Mouse (Mus musculus): ENCODE measurements around the gene Cep164.

The Cep164 gene

DNA sequence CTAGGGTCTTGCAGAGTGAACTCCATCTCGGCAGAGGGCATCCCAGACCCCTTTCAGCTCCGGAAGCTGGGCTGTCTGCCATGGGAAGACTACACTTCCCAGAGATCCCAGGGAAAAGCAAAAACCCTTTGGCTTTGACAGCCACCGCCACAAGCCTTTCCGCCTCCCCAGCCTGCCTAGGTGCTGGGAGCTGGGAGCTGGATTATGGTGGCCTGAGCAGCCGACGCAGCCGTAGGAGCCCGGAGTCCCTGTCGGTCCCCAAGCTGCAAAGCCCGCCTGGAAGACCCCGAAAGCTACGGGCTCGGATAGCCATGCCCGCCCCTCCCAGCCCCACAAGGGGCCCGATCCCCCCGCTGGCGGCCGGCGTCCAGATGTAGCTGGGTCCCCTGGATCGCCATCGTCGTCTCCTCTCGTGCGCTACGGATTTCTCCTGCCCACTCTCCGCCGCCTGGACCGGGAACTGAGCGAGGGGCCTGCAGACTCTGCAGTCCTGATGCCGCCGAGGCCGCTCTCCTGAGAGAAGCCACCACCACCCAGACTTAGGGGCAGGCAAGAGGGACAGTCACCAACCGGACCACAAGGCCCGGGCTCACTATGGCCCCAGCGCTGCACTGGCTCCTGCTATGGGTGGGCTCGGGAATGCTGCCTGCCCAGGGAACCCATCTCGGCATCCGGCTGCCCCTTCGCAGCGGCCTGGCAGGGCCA lies 10.1 kb upstream of the Cep164 start, which contains the start of gene Bace1:
TSS of gene Bace1 (plus strand) at position 147 of the 705 bp plus-strand sequence.
- DNase-seq (ENCODE audit: low spot score), result peak; percentile 78

DNA sequence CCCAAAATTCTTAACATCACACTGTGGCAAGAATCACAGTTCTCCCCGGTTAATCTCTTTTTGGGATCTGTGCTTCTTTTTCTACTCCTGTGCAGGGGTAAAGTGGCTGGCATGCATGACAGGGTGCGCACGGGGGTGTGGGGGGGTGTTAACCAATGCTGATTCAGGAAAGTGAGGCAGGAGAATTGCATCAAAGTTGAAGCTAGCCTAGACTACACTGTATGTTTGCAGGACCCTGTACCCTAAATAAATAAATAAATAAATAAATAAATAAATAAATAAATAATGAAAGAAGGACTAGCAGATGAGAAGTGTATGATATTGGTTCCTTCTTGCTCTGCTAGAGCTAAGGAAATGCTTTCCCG lies 9.6 kb upstream of the Cep164 start:
- DNase-seq (ENCODE audit: low spot score), result no peak

DNA sequence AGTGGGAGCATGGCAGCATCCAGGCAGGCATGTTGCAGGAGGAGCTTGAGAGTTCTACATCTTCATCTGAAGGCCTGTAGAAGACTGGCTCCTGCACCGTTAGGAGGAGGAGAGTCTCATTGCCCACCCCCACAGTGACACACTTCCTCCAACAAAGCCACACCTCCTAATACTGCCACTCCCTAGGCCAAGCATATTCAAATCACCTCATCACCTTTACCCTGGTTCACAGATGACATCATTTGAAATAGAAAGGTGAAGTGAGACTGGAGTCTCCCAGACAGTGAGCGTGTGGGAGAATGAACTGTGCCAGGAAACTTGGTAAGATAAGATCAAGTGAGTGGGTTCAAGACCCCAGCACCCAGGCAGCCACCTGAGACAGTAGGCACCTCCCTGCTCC lies 5.0 kb upstream of the Cep164 start:
- DNase-seq (ENCODE audit: low spot score), result no peak

DNA sequence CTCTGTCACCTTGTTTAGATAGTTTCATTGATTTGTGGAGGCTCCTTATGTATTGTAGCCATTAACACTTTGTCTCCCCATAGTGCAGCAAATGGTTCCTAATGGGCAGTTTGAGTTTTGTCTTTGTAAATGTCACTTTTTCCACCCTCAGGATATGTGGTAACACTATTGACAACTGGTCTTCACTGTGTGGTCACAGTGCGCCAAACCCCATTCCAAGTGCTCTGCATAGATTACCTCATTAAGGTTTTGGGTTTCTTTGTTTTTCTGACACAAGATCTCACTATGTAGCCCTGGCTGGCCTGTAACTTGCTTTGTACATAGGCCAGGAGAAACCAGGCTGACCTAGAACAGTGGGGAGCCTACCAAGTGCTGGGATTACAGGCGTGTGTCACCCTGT lies 4.4 kb upstream of the Cep164 start:
- DNase-seq (ENCODE audit: low spot score), result no peak

DNA sequence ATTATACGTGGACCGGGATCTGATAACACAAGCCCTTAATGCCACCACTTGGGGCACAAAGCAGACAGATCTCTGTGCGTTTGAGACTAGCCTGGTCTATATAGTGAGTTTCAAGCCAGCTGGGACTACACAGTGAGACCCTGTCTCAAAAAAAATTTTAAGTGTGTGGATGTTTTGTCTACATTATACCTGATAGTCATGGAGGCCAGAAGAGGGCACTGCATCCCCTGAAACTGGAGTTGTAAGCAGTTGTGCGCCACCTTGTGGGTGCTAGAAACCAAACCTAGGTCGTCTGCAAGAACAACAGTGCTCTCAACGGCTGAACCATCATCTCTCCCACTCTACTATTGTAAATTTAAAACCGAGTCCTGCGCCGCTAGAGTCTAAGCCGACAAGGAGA lies 616 bp upstream of the Cep164 start:
- peak; percentile 50 for DNase-seq (ENCODE audit: low spot score)

DNA sequence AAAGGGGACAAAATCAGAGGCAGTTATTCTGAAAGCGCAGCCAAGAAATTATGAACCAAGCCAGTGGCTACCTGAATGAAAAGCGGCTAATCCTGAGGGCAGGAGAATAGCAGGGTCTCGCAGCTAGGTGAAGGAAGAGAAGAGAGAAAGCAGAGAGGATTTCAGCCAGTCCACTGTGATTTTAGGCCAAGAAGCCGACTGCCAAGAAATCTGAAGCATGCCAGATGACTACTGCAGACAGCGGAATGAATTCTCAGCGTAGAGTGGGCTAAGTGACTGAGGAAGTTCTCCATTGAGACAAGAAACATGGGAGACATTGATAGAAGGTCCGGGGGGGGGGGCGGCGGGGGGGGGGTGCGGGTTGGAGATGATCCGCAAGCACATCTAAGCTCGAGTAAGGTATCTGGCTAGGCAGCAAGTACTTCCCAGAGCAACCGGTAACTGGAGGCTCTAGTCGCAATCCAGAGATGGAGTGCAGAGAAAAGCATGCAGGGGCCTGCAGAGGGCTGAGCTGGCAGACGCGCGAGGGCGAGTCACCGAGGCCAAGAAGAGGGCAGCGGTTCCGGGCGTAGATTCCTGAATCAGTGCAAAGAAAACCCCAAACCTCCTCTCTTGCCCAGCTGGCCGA lies 714 bp downstream of the Cep164 start:
- DNase-seq (ENCODE audit: low spot score), result no peak

DNA sequence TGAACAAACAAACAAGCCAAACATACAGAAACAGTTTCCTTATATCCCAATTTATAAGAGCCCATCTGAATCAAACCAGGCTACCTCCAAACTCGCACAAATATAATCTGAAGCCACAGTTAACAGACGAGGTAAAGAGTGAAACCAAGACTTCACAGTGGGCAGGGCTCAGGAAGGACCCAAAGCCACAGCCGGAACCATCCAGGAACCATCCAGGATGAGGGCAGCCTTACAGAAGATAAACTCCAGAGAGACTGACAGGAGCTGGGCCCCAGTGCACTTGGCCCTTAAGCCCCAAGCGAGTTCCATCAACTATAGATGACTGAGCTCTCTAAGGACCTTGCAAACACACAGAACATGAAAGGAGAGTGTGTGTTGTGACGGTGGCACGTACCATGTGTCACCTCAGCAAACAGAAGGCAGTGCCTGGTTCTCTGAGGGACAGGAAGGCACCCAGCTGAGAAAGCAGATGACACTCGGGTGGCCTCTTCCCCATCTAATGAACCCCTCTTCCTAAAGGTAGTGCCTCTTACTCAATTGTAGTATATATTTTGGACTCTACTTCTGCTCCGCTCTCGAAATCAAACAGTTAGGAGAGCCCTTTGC lies 10.0 kb downstream of the Cep164 start:
- DNase-seq (ENCODE audit: low spot score), result no peak

DNA sequence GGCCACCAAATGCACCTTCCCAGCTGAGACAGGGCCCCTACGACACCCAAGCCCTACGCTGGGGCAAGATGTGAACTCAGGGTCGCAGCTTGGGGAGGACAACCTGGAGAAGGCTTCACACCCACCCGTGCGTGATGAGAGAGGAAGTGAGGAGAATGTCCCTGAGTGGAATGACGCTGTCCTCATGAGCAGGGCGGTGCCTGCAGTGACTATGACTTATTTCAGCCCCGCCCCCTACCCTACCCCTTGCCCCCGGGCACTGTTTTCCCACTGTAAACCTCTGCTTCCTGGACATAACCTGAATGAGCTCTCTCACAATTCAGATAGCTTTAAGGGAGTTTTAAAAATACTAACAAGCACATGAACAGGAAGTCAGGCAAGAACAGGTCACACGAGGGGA lies 13.0 kb downstream of the Cep164 start:
- DNase-seq (ENCODE audit: low spot score), result no peak

DNA sequence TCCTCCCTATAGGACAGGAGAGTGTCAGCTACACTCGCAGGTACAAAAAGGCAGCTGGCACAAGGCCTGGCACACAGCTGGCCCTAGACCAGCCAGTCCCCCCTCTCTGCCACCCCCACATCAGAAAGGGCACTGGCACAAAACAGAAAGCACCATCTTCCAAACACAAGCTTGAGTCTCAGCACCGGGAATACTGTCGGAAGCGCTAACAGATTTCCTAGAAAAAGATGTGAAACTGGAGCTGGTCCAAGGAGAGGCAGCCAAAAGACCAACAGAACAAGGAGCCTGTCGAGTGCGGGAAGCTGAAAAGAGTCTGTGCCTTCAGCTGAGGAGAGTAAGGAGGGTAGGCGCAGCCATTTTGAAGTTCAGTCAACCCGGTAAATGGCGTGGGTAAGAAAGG lies 13.4 kb downstream of the Cep164 start:
- no peak for DNase-seq (ENCODE audit: low spot score)

DNA sequence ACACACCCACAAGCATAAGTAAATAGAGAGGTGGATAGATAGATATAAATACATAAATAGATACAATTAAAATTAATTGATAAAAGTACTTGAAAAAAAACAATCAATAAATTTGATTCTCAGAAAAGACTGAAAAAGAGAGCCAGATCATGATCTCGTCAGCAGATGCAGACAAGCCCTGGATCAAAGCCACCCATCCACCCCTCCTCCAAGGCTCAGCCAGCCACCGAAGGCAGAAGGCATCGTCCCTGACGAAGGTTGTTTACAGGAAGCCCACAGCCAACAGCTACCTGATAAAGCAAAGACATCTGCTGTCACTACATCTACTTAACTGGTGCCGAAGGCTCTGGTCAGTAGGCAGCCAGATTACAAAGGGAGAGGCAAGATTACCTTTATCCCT lies 16.5 kb downstream of the Cep164 start:
- DNase-seq (ENCODE audit: low spot score), result no peak

DNA sequence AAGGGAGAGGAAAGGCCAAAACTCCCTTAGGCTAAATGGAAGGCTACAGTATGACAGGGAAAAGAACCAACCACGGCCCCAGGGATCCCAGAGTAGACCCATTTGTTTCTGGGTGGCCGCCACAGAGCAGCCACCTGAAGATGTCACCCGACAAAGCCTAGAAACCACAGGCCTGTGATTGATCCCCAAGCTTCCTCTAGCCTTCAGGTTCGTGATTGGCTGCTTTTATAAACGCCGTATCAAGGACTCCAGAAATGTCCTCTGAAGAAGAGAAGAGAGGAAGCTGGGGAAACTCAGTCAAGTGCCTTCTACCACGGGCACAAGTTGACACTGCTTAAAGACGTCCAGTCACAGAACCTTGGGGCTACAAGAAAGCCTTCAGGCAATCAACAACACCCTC lies 20.7 kb downstream of the Cep164 start:
- DNase-seq (ENCODE audit: low spot score), result no peak

DNA sequence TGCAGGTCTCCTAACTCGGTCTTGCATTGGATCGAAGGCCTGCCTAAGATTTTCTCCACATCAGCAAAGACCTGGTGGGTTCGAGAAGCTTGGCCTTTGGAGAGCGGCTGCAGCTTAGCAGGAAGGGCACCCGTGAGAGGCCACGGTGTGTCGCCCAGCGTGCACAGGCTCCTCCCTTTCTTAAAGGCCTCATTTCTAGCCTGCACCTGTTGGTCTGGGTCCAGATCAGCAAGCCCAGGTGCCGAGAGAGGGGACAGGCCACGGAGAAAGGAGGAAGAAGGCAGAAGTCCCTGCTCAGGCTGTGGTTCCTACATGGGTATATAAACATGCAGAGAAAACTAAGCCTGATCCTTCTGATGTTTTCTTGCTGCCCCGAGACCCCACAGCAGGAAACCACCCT lies 21.2 kb downstream of the Cep164 start:
- no peak for DNase-seq (ENCODE audit: low spot score)

DNA sequence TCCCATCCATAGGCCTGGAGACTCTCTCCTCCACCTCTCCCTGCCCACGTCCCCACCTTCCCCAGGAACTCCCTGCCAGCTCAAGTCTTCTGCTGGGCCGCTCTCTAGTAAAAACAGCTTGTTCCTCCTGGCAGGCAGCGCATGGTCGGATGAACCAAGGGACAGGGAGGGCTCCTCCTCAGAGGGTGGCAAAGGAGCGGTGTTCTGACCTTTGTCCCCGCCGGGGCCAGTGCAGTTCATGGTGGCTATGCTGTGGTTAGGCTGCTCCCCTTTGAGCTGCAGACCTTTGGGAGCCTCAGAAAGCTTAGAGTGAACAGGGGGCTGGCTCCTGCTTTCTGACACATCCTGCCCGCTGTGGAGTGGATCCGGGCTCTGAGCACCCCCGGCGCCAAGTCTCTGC lies 21.6 kb downstream of the Cep164 start:
- no peak for DNase-seq (ENCODE audit: low spot score)

DNA sequence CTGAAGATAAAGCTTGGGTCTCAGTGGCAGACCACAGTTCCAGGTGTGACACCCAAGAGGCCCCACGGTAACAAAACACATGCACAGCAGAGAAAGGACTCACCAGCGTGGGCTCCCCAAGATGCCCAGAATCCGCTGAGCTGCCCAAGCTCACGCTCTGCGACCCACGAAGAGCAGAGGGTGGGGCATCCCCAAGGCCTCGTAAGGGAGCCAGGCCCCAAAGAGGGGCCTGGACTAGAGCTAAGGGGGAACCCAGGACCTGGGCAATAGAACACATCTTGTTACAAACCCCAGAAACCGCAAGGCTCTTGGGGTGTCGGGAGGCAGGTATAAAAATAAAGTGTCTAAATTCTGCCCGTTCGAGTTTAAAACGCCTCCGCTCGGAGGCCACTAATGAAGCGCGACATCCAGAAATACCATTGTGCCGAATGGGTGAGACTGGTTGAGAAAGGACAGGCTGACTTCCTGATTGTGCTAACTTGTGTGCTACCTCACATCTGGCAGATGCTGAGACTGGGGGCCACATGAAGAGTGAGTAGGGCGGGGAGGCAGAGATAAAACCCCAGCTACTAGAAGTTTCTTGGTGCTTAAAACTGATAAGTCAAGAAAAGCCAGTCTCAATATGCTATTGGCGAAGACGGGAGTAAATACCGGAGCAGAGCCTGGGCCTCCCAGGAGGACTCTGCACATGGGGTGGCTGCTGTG lies 25.3 kb downstream of the Cep164 start:
- DNase-seq (ENCODE audit: low spot score), result no peak

DNA sequence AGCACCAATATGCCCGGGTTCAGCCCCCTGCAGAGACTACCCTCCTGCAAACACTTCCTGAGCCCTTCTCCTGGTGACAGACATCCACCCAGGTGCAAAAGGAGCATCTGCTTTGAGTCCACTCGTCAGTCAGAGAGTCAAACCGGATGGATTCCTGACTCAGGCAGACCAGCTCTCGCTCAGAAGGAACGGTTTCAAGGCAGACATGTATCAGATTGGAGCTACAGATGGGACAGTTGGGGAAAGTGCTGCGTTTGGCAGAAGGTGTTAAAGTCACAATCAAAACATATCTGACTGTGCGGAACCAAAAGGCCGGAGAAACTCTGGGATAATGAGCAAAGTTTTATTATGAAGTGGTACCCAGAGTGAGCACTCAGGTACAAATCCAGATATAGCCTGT lies 29.1 kb downstream of the Cep164 start:
- DNase-seq (ENCODE audit: low spot score), result no peak

DNA sequence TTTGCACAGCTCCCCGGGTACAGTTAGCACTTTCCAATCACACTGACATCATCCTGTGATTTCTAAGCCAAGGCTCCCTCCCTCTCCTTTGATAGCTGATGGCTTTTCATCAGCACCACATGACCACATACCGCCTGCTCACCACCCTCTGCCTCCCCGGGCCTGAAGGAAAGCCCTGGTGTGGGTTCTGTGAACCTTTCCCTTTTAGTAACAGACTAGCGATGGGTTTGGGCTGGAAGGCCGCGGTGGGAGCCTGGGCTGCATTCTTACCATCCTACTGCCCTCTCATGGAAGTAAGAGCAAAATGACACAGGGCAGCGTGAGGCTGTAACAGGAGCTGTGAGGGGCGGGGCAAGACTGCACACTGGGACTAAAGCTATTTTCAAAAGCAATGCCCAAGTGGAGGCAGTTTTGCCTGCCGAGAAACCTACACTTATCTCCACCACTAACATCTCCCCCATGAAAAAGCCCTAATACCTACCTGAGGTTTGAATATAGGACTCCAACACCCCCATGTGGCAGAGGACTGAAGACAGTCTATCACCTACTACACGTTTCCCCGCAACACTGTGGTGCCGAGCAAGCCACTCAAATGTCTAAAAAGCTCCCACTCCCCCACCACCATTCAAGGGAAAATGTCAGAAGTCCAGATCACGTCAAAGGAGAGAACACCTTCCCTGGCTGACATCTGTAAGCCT lies 29.9 kb downstream of the Cep164 start:
- peak; percentile 7 for DNase-seq (ENCODE audit: low spot score)

DNA sequence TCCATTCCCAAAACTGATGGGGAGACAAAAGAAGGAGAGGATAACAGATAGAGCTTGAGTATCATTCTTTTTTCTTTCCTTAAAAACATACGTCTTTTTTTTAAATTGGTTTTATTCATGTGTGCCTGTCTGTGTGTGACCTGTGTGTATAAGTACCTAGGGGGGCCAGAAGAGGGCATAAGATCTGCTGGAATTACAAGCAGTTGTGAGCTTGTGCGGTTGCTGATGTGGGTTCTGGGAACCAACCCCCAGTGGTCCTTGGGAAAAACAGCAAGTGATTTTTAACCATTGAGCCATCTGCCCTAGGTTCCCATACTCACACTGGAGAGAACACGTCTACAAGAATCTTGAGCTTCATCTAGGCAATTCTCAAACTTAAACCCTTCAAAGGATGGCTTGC lies 31.2 kb downstream of the Cep164 start:
- DNase-seq (ENCODE audit: low spot score), result no peak

DNA sequence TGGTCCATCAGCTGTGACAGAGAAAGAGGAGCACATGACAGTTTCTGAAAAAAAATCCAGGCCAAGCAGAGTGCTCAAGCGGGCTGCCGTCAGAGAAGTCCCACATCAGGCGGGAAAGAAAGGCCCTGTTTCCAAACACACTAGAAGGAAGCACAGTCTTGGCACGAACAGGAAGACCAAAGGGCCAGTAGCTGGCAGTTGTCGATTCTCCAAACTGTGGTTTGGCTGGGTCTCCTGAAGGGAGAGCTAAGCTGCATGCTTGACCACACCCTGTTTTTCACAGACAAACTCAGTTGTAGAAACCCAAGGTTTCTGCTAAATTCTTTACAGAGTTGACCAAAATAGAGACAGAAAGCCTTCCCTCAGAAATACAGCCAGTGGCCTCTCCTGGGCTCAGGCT lies 32.8 kb downstream of the Cep164 start:
- DNase-seq (ENCODE audit: low spot score), result no peak

DNA sequence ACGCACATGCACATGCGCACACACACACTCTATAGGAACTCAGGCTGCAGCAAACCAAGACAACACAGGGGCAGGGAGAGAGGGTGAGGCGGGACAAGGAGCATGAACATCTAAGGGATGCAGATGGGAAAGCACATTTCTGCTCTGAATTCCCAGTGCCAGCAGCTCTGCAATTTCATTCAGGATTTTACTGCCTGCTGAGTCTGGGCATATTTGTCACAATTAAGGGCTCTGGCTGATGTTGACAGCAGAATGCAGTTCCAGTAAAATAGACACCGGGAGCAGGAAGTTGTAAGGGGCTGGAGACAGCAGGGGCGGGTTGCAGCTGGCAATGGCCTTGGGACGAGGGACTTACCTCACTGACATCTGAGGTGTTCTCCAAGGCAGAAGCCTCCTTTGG lies 34.8 kb downstream of the Cep164 start:
- DNase-seq (ENCODE audit: low spot score), result no peak

DNA sequence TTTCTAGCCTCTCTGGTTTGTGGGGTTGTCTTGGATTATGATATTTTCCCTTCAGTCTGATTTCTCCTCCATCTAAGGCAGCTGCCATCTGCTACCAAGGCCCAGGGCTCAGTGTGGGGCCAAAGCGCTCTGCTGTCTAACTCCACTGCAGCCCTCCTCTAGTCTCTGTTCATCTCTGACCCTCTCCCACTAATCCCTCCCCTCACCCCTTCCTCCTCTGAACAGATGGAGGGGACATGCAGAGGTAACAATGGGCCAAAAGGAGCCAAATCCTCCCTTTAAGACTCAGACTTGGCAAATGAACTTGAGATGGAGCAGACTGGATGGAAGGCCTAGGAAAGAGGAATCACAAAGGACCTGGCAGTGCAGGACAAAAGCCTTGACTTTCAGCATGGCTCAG lies 36.3 kb downstream of the Cep164 start:
- DNase-seq (ENCODE audit: low spot score), result no peak

DNA sequence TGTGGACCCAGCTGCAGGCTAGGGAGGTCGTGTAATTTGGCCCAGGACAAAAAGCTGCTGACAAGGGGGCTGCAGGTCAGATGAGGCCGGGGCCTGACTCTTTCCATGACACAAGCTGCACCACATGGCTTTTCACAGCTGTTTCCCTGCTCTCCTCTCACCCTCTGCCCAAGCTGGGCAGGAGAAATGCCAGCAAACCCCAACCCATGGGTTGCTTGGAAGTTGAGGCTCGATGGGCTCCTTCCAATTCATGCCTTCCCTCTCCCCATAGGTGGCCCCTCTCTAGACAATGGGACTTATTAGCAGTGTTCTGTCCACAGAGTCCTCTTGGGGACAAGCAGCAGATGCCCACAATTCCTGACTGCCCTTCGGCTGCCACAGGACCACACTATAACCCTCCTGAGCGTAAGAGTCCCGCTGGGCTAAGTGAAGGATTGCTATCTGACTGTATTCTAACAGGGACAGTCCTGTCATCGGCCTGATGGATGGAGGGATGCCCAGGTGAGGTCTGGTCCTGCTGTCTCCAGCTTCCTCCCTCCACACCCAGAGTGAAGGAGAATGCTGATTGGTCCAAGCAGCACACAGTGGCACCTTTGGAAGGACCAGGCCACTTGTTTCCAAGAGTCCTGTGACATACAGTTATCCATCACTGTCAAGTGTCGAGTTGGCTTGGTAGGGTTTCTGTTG lies 36.9 kb downstream of the Cep164 start:
- no peak for DNase-seq (ENCODE audit: low spot score)

DNA sequence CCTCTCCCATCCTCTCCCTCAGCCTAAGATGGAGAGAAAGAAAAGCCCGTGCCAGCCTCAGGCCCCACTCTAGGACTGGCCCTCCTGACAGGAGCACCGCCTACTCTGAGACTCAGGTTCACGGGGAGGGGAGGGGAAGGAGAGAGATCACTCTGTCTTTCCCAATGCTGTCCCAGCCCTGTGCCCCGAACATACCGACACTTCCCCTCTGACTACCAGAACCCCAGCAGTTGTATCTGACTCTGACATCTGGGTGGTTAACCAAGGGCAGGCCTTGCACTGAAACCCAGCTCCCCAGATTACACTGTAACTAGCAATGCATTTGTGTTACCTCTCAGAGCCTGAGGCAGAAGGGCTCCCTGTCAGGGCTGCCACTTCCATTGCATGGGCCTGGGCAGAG lies 40.1 kb downstream of the Cep164 start:
- no peak for DNase-seq (ENCODE audit: low spot score)
